Mouse (Mus musculus) 3T3-L1 (cell line): Measurements from ENCODE around the gene Thap4.
"Not testable (repeated sequence)": the region's sequence is repeated elsewhere in the genome, so short reads cannot be mapped to it uniquely, and the experiment has no call there.

ENCODE experiments used
- DNase-seq: peaks from one replicate; pipeline ENCODE4 v3.0.0-alpha.2; 2015; ENCODE audit warnings: low read depth, low spot score

The Thap4 gene

DNA sequence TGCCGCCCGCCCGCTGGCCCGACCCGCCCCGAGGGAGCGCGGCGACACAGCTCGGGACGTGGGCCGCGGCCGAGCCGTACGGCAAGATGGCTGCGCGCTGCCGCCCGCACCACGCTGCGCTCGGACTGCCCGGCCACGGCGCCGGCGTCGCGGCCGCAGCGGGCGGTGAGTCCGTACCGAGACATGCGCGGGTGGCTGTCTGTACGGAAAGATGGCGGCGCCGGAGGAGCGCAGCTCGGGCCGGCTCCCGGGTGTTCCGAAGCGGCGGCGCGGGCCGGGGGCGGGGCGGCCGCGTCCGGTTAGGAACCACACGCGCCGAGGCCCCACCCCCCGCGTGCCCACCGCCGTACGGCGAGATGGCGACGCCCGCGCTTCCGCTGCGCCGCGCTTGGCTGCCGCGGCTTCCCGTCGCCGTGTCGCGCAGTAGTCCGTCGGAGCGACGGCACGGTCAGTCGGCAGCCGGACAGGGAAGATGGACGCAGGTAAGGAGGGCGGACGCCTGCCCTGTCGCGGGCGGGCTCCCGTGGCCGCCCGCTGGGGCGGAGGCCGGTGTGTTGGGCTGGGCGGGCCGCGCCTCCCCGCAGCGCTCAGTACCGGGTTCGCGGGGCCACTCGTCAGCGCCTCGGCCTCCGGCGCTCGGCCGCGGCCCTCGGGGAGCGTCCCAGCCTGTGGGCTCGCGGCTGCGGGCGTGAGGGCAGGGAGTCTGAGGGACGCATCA, at the start of gene Thap4:
Gene Thap4 (minus strand): TSS at position 292 of the 718 bp plus-strand sequence.
- DNase-seq, result peak; percentile 78

DNA sequence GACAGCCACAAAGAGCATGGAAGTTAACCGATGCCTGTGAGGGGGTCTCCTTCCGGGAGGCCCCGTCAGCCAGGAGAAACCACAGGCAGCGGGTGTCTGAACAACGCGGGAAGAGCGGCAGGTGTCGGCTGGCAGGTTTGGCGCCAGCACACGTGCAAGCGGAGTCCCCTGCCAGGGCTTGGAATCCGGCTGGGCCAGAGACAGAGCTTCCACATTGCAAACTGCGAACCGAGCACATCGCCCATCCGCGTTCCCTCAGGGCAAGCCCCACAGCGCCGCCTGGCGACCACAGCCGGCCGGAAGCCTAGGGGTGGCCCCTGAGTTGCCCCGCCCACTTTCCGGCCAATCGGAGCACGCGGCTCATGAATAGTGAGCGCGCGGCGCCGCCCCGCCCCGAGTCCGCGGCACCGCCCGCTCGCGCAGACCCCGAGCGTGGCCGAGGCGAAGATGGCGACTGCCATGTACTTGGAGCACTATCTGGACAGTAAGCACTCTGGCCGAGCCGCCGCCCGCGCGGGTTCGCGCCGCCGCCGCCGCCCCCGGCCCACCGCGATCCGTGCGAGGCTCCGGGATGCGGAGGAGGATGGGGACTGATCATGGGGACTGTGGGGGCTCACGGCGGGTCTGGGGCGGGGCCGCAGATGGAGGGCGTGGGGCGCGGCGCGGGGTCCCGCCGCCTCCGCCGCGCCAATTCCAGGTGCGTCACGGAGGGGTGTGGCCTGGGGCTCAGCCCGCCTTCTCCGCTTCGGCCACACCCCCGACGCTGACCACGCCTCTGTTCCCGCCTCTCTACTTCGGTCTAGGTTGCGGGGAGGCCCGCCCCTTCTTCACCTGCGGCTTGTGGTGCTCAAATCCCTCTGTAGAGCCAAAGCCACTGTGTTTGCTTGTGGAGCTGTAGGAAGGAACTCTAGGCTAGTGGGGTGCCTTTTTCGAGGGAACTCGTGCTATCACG, 49.2 kb upstream of the Thap4 start, which contains the start of gene Ing5:
Gene Ing5 (plus strand): TSS at position 410 of the 952 bp plus-strand sequence.
- peak; percentile 96 for DNase-seq

DNA sequence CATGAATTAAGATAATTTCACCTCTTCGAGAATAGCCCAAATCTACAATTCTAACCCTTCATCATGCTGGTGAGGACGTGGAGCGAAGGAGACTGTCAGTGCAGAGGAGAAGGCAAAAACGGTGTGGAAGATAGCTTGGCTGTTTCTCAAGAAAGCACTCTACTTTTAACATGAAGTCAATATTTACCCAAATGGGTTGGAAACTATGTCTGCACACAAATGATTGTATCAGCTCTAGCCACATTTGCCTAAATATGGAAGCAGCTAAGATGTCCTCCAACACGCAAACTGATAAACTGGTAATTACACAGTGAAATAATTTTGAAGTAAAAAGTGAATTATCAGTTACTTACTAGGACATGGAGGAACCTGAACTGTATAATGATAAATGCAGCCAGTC, 48.1 kb upstream of the Thap4 start:
- DNase-seq, result peak; percentile 33

DNA sequence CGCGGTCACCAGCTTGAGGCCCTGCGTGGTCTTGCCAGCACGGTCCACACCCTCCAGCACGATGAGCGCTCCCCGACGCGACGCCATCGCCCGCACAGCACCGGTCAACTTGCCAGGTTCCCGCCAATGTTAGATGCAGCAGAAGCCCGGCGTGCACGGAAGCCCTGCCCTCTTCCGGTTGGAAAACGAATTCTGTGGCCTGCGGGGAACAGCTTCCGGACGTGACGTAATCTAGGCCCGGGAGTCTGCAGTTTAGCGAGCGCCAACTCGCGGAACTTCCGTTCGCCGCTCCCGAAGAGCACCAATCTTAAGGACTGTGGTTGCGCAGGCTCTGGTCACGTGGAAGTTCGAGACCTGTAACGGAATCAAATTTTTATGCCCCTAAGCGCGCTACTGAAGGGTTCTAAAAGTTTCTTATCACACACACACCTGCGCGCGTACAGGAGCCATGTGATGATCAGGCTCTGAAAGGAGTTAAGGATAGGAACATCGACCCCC, 47.1 kb upstream of the Thap4 start, which contains the start of gene Dtymk:
Gene Dtymk (minus strand): TSS at position 194 of the 498 bp plus-strand sequence.
- peak; percentile 98 for DNase-seq

DNA sequence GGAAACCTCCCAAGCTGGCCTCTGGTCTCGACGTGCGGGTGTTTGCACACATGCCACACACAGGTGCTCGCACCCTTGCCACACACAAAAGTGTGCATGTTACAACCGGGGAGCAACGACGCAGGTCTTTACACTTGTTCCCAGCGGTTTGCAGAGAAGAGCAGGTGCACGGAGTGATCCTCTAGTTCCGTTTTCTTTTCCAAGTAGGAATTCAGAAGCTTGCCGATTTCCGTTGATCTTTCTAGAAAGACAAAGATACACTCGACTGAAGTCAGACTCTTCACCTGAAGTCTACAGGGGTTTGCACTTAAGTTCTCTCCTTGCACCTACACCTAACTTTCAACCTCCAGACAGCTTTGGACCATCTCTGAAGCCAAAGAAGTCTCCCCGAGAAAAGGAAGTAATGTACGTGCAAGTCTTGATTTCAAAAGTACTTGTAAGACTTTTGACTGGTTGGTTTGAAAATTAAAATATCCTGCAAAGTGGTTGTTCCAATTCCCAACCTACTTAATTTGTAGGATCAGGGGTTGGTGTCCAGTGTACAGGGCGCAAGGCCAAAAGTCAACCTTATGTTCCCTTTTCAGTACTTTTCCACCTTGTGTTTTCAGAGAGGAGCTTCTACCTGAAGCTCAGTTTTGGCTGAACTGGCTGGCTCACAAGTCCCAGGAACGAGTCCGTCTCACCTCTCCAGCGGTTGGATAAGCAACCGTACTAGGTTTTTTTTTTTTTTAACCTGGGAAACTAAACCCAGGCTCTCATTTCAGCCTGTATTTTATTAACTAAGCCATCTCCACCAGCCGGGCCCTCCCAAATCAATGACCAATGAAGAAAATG, 46.2 kb upstream of the Thap4 start:
- DNase-seq, result no peak

DNA sequence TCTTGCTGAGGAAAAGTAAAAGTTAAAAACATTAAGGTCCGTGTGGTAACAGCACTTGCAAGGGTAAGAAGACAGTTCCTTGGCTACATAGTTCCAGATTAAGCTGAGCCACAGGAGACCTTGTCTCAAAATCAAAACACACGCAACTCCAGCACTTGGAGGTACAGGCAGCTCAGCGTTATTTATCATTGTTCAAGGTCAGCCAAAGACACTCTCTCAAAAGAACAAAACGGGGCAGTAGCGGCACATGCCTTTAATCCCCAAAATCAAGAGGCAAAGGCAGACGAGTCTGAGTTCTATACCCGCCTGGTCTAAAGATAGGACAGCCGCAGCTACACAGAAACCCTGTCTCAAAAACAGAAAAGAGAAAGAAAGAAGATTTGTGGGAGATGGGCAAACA, 41.2 kb upstream of the Thap4 start:
- DNase-seq, result no peak

DNA sequence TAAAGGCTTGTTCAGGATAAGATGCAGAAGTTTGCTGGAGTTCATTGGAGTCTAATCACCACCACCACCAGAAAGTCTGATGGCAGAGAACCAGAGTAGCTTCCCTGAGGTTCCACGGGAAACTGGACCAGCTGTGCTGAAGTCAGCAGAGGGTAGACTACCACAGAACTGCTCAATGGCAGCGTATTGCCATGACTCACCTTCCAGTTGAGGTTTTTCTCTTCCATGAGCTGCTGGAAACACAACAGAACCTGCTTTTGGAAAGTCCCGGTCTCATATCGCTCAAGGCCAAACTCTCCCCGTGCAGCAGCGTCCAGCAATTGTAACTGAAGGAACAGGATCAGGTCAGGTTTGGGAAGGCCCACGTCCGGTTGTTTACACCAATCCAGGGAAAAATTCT, 39.9 kb upstream of the Thap4 start:
- peak; percentile 18 for DNase-seq

DNA sequence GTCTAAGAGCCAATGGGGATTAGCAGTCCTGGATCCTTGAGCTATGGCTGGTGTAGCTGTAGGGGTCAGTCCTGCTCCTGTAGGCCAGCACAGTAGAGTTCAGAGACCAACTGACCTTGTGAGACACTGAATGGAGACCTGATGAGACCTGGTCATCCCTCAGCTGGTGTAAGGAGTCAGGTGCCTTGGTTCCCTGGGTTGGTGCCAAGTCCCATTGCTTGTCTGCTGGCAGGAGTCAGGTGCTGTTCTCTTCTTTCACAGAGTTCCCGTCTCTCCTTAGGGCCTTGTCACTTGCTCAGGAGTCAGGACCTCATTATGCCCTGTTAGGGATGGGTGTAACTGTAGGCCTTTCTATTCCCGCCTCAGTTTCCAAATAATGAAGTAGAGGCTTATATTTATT, 32.2 kb upstream of the Thap4 start:
- DNase-seq, result no peak

DNA sequence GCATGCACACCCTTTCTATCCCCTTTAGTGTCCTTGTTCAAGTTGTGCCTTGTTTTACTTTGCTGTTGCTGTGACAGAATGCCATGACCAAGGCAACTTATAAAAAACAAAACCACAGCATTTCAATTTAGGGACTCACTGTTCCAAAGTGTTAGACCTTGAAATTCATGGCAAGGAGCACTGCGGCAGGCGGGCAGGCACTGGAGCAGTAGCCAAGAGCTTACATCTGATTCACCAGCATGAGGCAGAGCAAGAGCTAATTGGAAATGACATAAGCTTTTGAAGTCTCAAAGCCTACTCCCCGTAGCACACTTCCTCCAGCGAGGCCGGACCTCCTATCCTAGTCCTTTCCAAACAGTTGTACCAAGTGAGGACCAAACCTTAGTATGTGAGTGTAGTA, 22.0 kb upstream of the Thap4 start:
- DNase-seq, result no peak

DNA sequence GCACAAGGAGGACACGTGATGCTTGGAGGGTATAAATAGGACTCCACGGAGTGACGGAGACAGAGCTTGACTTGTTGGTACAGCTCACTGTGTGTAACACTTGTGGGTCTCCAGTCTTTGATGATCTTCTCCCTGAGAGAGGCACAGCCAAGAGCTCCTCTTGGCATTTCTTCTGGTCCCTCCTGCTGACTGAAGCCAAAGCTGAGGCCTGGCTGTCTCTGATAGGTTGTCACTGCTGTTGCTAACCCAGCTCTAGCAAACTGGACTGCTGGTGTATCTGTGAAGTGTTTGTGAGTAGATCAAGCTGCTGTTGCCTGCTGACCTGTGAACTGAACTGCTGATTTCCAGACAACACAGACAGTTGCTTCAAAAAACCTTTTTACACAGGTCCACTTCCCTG, 15.2 kb upstream of the Thap4 start:
- no peak for DNase-seq

DNA sequence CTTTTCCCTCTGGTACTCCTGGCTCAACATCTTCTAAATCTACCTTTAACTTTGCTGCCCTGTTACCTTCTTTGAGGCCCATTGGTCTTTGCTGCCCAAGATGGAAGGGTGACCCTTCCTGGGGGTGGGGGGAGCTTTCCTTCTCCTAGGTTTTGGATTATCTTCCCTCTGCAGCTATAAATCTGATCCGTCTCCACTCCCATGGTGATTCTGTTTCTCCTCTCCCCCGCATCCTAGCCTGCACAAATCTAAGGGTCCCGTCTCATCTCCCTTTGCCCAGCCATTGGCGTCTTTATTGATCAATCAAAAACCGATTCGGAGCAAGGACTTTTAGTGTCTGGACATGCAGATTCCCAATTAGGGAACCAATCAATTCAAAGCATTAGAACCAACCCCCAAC, 12.9 kb upstream of the Thap4 start:
- DNase-seq, result no peak

DNA sequence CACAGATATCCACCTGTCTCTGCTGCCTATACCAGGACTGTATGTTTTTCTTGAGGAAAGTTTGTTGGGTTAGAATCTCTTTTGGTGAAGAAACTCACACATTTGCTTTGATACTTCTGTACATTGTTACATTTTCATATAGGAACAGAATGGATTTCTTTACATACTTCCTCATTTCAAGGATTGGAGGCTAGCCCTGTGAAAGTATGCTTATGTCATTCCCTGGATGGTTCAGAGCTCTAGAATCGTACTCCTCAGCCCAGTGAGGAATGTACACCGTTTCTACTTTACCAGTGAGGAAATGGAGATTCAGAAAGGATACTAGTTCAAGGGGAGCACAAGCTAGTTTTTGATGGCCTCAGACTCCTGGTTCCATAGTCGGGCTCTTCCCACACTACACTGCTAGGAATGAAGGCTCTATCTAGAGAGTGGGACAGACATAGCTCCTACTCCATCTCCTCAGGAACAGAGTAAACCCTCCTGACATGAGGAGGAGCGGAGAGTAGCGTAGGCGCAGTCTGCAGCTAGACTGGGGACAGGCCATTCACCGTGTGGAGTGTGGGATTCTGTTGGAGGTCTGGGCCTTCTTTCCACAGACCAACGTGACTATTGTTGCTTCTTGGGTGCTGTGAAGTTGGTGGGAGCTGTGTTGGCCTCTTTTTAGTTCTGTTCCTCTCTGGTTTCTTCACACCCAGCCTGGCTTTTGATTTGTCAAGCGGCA, 10.4 kb upstream of the Thap4 start:
- DNase-seq, result no peak

DNA sequence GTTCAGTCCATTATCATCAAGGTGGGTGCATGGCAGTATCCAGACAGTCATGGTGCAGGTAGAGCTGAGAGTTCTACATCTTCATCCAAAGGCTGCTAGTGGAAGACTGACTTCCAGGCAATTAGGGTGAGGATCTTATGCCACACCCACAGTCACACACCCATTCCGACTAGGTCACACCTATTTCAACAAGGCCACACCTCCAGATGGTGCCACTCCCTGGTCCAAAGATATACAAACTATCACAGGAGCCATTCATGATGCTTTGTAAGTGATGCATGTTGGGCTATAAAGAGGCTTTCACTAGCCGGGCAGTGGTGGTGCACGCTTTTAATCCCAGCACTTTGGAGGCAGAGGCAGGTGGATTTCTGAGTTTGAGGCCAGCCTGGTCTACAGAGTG, 8.9 kb upstream of the Thap4 start:
- not testable (repeated sequence) for DNase-seq

DNA sequence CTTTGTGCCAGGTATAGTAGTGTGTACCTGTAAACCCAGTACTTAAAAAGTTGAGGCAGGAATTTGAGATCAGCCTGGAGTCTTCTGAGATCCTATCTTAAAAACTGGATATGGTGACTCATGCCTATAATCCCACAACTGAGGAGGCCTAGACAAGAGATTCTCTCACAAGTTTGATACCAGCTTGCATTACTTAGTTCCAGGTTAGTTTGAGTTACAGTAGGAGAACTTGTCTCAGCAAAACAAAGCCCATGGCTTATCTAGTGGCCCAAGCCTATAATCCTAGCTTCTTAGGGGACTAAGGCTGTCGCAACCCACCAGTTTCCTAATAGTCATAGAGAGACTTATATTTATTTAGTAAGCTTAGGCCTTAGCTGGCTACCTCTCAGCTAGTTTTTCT, 5.4 kb upstream of the Thap4 start:
- no peak for DNase-seq

DNA sequence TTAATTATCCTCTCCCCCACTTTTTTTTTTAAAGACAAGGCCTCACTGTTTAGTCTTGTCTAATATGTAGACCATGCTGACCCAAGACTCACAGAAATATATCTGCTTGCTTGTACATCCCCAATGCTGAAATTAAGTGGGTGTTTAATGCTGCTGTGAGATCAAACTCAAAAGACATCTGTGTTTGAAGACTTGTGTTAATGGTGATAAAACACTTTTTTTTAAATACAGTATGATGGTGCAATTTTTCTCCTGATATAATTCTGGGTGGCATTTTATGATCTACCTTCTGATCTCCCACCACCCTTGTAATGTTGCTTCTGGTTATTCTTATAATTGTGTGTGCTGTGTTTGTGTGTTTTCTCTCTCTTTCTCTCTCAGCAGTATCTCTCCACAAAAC, 1.5 kb upstream of the Thap4 start:
- no peak for DNase-seq

DNA sequence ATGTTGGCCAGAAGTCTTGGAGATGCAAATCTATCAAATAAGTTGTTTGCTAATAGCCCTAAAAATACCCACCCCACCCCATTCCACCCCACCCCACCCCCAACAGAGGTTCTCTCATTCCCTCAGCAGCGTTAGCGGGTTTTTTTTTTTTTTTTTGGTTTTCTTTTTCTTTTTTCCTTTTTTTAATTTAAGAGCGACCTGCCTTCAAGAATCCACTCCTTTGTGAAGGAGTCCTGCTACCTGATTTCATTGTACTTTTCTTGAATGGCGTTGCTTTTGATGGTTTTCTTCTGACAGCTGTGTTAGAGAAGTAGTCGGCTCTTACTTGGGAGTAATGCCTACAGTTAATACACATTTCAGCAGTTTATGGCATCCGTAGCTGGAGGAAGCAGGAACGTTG, 954 bp upstream of the Thap4 start:
- DNase-seq, result no peak

DNA sequence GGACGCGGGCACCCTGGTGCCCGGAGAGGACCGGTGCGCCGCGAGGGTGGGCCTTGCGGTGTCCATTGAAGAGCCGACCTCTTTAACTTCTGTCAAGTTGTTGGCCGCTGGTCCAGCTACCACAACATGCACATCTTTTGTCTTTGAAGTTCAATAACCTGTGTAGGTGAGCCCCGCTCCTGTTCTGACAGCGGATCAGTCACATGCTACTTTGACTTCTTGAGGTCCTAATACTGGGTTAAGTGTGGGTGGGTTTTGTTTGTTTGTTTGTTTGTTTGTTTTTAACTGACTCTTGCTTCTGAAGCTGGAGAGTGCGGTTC, 587 bp upstream of the Thap4 start:
- peak; percentile 56 for DNase-seq

DNA sequence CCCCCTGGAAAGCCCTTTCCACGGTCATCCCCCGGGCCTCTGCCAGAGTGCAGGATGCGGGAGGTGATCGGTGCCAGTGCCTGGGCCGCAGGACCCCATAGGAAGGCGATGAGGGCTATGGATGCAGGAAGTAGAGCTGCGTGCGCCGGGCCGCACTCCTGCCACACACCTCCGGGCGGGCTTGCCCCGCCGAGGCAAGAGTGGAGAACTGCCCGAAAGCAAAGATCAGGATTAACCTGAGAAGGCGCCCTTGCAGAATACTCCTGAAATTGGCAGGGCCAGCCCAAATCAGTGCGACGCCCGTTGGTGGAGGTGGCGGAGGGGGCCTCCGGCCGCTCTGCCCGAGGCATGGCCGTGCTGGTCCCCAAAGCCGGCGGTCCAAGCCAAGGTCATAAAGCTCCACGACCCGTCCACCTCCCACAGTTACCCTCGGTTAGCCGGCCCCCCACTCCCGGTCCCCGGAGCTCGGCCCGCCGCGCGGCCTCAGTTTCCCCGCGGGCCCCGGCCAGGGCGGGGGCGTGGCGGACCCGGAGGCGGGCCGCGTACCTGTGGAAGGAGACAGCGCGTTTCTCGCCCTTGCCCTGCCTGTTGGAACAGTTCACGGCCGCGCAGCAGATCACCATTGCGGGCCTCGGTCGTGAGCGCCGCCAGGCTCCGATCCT, 622 bp downstream of the Thap4 start:
- peak; percentile 39 for DNase-seq

DNA sequence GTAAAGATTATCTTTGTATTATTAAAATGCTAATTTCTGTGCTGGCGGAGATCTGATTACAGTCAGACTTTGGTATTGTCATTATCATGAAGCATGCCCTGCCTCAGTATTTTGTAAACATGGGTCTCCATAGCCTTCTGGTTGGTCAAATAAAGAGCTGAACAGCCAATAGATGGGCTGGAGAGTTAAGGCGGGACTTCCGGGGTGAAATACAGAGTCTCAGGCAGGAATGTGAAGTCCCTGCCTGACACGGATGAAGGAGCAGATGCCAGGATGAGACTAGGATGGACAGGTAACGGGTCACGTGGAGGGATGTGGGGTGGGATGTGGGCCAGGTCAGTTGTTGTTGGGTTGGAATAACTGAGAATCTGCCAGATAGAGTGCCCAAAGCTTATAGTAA, 3.4 kb downstream of the Thap4 start, which contains the start of gene Atg4b:
Gene Atg4b (plus strand): TSS at position 211 of the 400 bp plus-strand sequence.
- DNase-seq, result no peak

DNA sequence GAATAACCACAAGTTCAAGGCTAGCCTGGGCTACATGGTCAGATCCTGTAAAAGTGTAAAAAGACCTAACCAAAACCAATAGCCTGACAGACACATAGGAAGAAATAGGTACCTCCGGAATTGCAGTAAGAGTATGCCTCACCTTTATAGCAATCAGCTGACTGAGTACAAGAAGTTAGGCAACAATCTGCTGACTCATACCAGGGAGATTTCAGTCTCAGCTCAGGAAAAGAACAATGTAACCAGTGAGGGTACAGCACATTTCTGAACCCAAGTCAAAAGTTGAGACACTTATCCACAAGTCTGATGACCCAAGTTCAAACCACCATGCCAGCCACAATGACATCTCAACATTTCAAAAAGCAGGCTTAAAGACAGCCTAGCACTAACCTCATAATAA, 6.1 kb downstream of the Thap4 start:
- DNase-seq, result peak; percentile 71
